Mouse (Mus musculus): ENCODE results near the gene Rbm8a. TPM values are rescaled to one million over a fixed set of nuclear protein-coding genes. Genes with fewer than 3 reads are reported as not detected.
A peak's percentile ranks its signal among the peaks of the same experiment; 100 is the strongest.

Rbm8a gene
- 156 and 157 TPM in 2 replicates for polyA plus RNA-seq (2015; fragmentation: Nextera tagmentation; extraction: Ambion mirVana)

GRCm38 (mm10) chr3:96629729-96630600 lies at the start of gene Rbm8a:
Rbm8a (plus strand) TSS chr3:96629933.
- H3K9me3 ChIP-seq = no peaks in the 10 kb centered on the region
- H3K27me3 ChIP-seq = no peaks in the 10 kb centered on the region
- H3K4me3 ChIP-seq = peak within 1 kb of the TSS; percentile 78
- H3K27ac ChIP-seq = peak within 1 kb of the TSS; percentile 79
- peak within 1 kb of the TSS; percentile 84 for H3K9ac ChIP-seq
- 1% methylated on average over 48 of the region's 48 CpGs for WGBS
- H3K4me1 ChIP-seq = peaks cover 22% of the 10 kb centered on the region
- peaks cover 42% of the 10 kb centered on the region for H3K36me3 ChIP-seq
- peak; percentile 94 for ATAC-seq (ENCODE audit: low FRiP score, low read depth)
- H3K4me2 ChIP-seq (replicated peaks) = peak within 1 kb of the TSS; percentile 83

- 54% methylated on average over 6 of the region's 6 CpGs for WGBS
- Histone ChIP-seq H3K9ac (no peak overlapping the region), H3K36me3 (peaks cover 4% of the 10 kb centered on the region; the same call in 1 of the 2 replicates), H3K9me3 (no peaks in the 10 kb centered on the region), H3K4me1 (peaks cover 22% of the 10 kb centered on the region), H3K4me2 (replicated peaks) (no peak overlapping the region), H3K27me3 (no peaks in the 10 kb centered on the region), H3K27ac (no peak overlapping the region), H3K4me3 (no peak overlapping the region)
- ATAC-seq (ENCODE audit: low FRiP score, low read depth) = no peak
Measured at GRCm38 (mm10) chr3:96581141-96581540, 48.6 kb upstream of the Rbm8a start.

- Histone ChIP-seq H3K4me2 (replicated peaks) (no peak overlapping the region), H3K27ac (no peak overlapping the region), H3K4me1 (peaks cover 14% of the 10 kb centered on the region), H3K27me3 (no peaks in the 10 kb centered on the region), H3K9ac (no peak overlapping the region), H3K4me3 (no peak overlapping the region), H3K36me3 (peaks cover 4% of the 10 kb centered on the region; the same call in 1 of the 2 replicates), H3K9me3 (no peaks in the 10 kb centered on the region)
- 83% methylated on average over 16 of the region's 16 CpGs for WGBS
- ATAC-seq (ENCODE audit: low FRiP score, low read depth) = no peak
Measured at GRCm38 (mm10) chr3:96581771-96582515, 47.8 kb upstream of the Rbm8a start.

GRCm38 (mm10) chr3:96583386-96583785 lies 46.3 kb upstream of the Rbm8a start:
- Histone ChIP-seq H3K4me1 (peaks cover 9% of the 10 kb centered on the region), H3K9me3 (0 out of 2 replicates have a peak, but pooled peaks cover 5% of the 10 kb centered on the region), H3K27me3 (no peaks in the 10 kb centered on the region), H3K27ac (no peak overlapping the region), H3K9ac (no peak overlapping the region), H3K4me3 (no peak overlapping the region), H3K4me2 (replicated peaks) (no peak overlapping the region), H3K36me3 (peaks cover 4% of the 10 kb centered on the region; the same call in 1 of the 2 replicates)
- 92% methylated on average over 5 of the region's 5 CpGs for WGBS
- ATAC-seq (ENCODE audit: low FRiP score, low read depth) = no peak

GRCm38 (mm10) chr3:96590657-96591056 lies 39.1 kb upstream of the Rbm8a start:
- 0 out of 2 replicates have a peak, but pooled peaks cover 5% of the 10 kb centered on the region for H3K9me3 ChIP-seq
- H3K4me3 ChIP-seq = no peak overlapping the region
- H3K27me3 ChIP-seq = peaks cover 8% of the 10 kb centered on the region
- H3K4me1 ChIP-seq = peaks cover 16% of the 10 kb centered on the region
- no peaks in the 10 kb centered on the region; the same call in 1 of the 2 replicates for H3K36me3 ChIP-seq
- no peak overlapping the region for H3K9ac ChIP-seq
- ATAC-seq (ENCODE audit: low FRiP score, low read depth) = no peak
- WGBS = 74% methylated on average over 4 of the region's 4 CpGs
- H3K27ac ChIP-seq = no peak overlapping the region
- H3K4me2 ChIP-seq (replicated peaks) = no peak overlapping the region

GRCm38 (mm10) chr3:96593374-96593773 lies 36.4 kb upstream of the Rbm8a start:
- peak overlapping the region; percentile 78 for H3K9ac ChIP-seq

GRCm38 (mm10) chr3:96593790-96594560 lies 35.8 kb upstream of the Rbm8a start, which contains the start of gene Polr3gl:
Polr3gl (minus strand) TSS chr3:96594181.
- peak within 1 kb of the TSS; percentile 78 for H3K9ac ChIP-seq
- no peaks in the 10 kb centered on the region for H3K9me3 ChIP-seq
- peaks cover 24% of the 10 kb centered on the region for H3K27me3 ChIP-seq
- H3K4me3 ChIP-seq = peak within 1 kb of the TSS; percentile 66
- H3K27ac ChIP-seq = peak within 1 kb of the TSS; percentile 80; the same call in 1 of the 2 replicates
- ATAC-seq (ENCODE audit: low FRiP score, low read depth) = peak; percentile 89
- H3K4me2 ChIP-seq (replicated peaks) = peak within 1 kb of the TSS; percentile 71
- under 1% methylated on average over 36 of the region's 38 CpGs for WGBS
- H3K4me1 ChIP-seq = peaks cover 45% of the 10 kb centered on the region
- H3K36me3 ChIP-seq = no peaks in the 10 kb centered on the region

More at GRCm38 (mm10) chr3:96593374-96593773, 36.4 kb upstream of the Rbm8a start:
- peaks cover 41% of the 10 kb centered on the region for H3K4me1 ChIP-seq
- H3K4me3 ChIP-seq = peak overlapping the region; percentile 66
- no peaks in the 10 kb centered on the region for H3K9me3 ChIP-seq
- no peaks in the 10 kb centered on the region for H3K36me3 ChIP-seq
- 1% methylated on average over 10 of the region's 10 CpGs for WGBS
- H3K27ac ChIP-seq = peak overlapping the region; percentile 28; the same call in 1 of the 2 replicates
- ATAC-seq (ENCODE audit: low FRiP score, low read depth) = 0 out of 2 replicates have a peak, but pooled peaks have one; percentile 2
- H3K27me3 ChIP-seq = peaks cover 21% of the 10 kb centered on the region
- H3K4me2 ChIP-seq (replicated peaks) = peak overlapping the region; percentile 71

- Histone ChIP-seq H3K4me1 (peaks cover 52% of the 10 kb centered on the region), H3K36me3 (no peaks in the 10 kb centered on the region), H3K27me3 (peaks cover 30% of the 10 kb centered on the region), H3K4me2 (replicated peaks) (no peak overlapping the region), H3K9ac (no peak overlapping the region), H3K27ac (no peak overlapping the region), H3K9me3 (no peaks in the 10 kb centered on the region), H3K4me3 (no peak overlapping the region)
- 86% methylated on average over 5 of the region's 5 CpGs for WGBS
- ATAC-seq (ENCODE audit: low FRiP score, low read depth) = no peak
Measured at GRCm38 (mm10) chr3:96594851-96595250, 34.9 kb upstream of the Rbm8a start.

GRCm38 (mm10) chr3:96595661-96596060 lies 34.1 kb upstream of the Rbm8a start:
- no peaks in the 10 kb centered on the region for H3K9me3 ChIP-seq
- H3K36me3 ChIP-seq = no peaks in the 10 kb centered on the region
- no peak overlapping the region for H3K27ac ChIP-seq
- 21% methylated on average over 6 of the region's 6 CpGs for WGBS
- ATAC-seq (ENCODE audit: low FRiP score, low read depth) = no peak
- peak overlapping the region; percentile 57 for H3K4me3 ChIP-seq
- H3K4me2 ChIP-seq (replicated peaks) = peak overlapping the region; percentile 99
- no peak overlapping the region for H3K9ac ChIP-seq
- H3K27me3 ChIP-seq = peaks cover 30% of the 10 kb centered on the region
- peaks cover 60% of the 10 kb centered on the region for H3K4me1 ChIP-seq

- Histone ChIP-seq H3K27ac (peak within 1 kb of the TSS; percentile 56; the same call in 1 of the 2 replicates), H3K36me3 (no peaks in the 10 kb centered on the region), H3K27me3 (peaks cover 30% of the 10 kb centered on the region), H3K4me1 (peaks cover 61% of the 10 kb centered on the region), H3K9ac (peak within 1 kb of the TSS; percentile 80), H3K4me2 (replicated peaks) (peak within 1 kb of the TSS; percentile 99), H3K9me3 (no peaks in the 10 kb centered on the region), H3K4me3 (peak within 1 kb of the TSS; percentile 57)
- ATAC-seq (ENCODE audit: low FRiP score, low read depth) = no peak
- 0% methylated on average over 21 of the region's 23 CpGs for WGBS
Measured at GRCm38 (mm10) chr3:96596228-96596707, 33.5 kb upstream of the Rbm8a start, which contains the start of gene Ankrd34a. Ankrd34a (plus strand) TSS chr3:96596636.

- peaks cover 30% of the 10 kb centered on the region for H3K27me3 ChIP-seq
- no peaks in the 10 kb centered on the region for H3K36me3 ChIP-seq
- no peak overlapping the region for H3K27ac ChIP-seq
- 3% methylated on average over 10 of the region's 12 CpGs for WGBS
- no peak for ATAC-seq (ENCODE audit: low FRiP score, low read depth)
- peak overlapping the region; percentile 57 for H3K4me3 ChIP-seq
- H3K4me2 ChIP-seq (replicated peaks) = peak overlapping the region; percentile 99
- H3K4me1 ChIP-seq = peaks cover 61% of the 10 kb centered on the region
- H3K9ac ChIP-seq = peak overlapping the region; percentile 80
- no peaks in the 10 kb centered on the region for H3K9me3 ChIP-seq
Measured at GRCm38 (mm10) chr3:96596855-96597254, 32.9 kb upstream of the Rbm8a start.
